ENCODE assay signal across 27 mouse cellular contexts in genomic region chr1:172785886-172786285, GRCm38 (mm10).
DNase-seq lines count a peak whose midpoint lies in the region; ATAC-seq and TF ChIP-seq lines count a peak whose summit lies in the region.
"Had no signal": no experiment of that assay in that cellular context is flagged by ENCODE, and none has a peak within 500 bp of the region (broad histone marks: within the 10 kb centered on the region; RNA-seq: fewer than 3 reads in every experiment).

No protein-coding gene starts in this region.

- no peaks in the 10 kb centered on the region; the same call in 1 of the 2 replicates for H3K4me1 ChIP-seq in kidney, adult 2 months (ENCODE audit: control insufficient read depth, insufficient read depth, low read length)
- H3K4me1 ChIP-seq in kidney, embryonic 14.5 days (ENCODE audit: control insufficient read depth, insufficient read depth, low read length), result no peaks in the 10 kb centered on the region
- H3K4me1 ChIP-seq in liver, embryonic 11.5 days (replicated peaks; ENCODE audit: control insufficient read depth, insufficient read depth, low read length), result no peaks in the 10 kb centered on the region
- H3K4me1 ChIP-seq in liver, embryonic 12.5 days, result no peaks in the 10 kb centered on the region
- H3K4me1 ChIP-seq in hindbrain, embryonic 10.5 days (replicated peaks), result no peaks in the 10 kb centered on the region
- H3K4me1 ChIP-seq: heart, embryonic 13.5 days; hindbrain, embryonic 15.5 days; midbrain, embryonic 12.5 days; neural tube, embryonic 13.5 days had no signal

- ATAC-seq in kidney, embryonic 14.5 days (ENCODE audit: low FRiP score, low TSS enrichment), result no peak
- ATAC-seq in liver, embryonic 11.5 days (replicated peaks; ENCODE audit: low FRiP score), result peak; percentile 32; the same call in 1 of the 2 replicates
- no peak for ATAC-seq in liver, embryonic 12.5 days
- ATAC-seq: forebrain, embryonic 16.5 days; inflammation-experienced regulatory T-cells, adult 6 months had no signal

- TF ChIP-seq CTCF in kidney, adult 2 months (conservative IDR thresholded peaks at IDR 0.05; ENCODE audit: insufficient read depth, insufficient read length, low read depth, low read length), result no peak

- WGBS in kidney, adult 2 months, result 7% methylated on average over 1 of the region's 1 CpGs
- WGBS in kidney, embryonic 14.5 days, result 17% methylated on average over 1 of the region's 1 CpGs
- 19% methylated on average over 1 of the region's 1 CpGs for whole genome bisulfite sequencing in liver, embryonic 11.5 days
- 15% methylated on average over 1 of the region's 1 CpGs for WGBS in liver, embryonic 12.5 days (ENCODE audit: insufficient replicate concordance)
- WGBS in hindbrain, embryonic 10.5 days, result 18% methylated on average over 1 of the region's 1 CpGs

- no peaks in the 10 kb centered on the region for H3K36me3 ChIP-seq in kidney, adult 2 months (ENCODE audit: control insufficient read depth, insufficient read depth, low read length)
- H3K36me3 ChIP-seq in kidney, embryonic 14.5 days (ENCODE audit: control insufficient read depth, insufficient read depth, low read length), result no peaks in the 10 kb centered on the region
- H3K36me3 ChIP-seq in liver, embryonic 11.5 days (ENCODE audit: control insufficient read depth, insufficient read depth, low read length), result no peaks in the 10 kb centered on the region
- no peaks in the 10 kb centered on the region for H3K36me3 ChIP-seq in liver, embryonic 12.5 days
- H3K36me3 ChIP-seq in hindbrain, embryonic 10.5 days, result no peaks in the 10 kb centered on the region
- H3K36me3 ChIP-seq: G1E; heart, embryonic 13.5 days; hindbrain, embryonic 15.5 days; midbrain, embryonic 12.5 days; neural tube, embryonic 13.5 days had no signal

- H3K27me3 ChIP-seq in kidney, adult 2 months (replicated peaks; ENCODE audit: control insufficient read depth, insufficient read depth, low read length), result no peaks in the 10 kb centered on the region
- H3K27me3 ChIP-seq in kidney, embryonic 14.5 days (ENCODE audit: control insufficient read depth, insufficient read depth, low read length), result no peaks in the 10 kb centered on the region
- no peaks in the 10 kb centered on the region for H3K27me3 ChIP-seq in liver, embryonic 11.5 days (replicated peaks; ENCODE audit: control insufficient read depth, insufficient read depth, low read length)
- H3K27me3 ChIP-seq in liver, embryonic 12.5 days (replicated peaks), result no peaks in the 10 kb centered on the region
- H3K27me3 ChIP-seq in hindbrain, embryonic 10.5 days (ENCODE audit: insufficient read depth, poor library complexity, severe bottlenecking), result no peaks in the 10 kb centered on the region
- H3K27me3 ChIP-seq: heart, embryonic 13.5 days; hindbrain, embryonic 15.5 days; megakaryocyte, embryonic 14.5 days; midbrain, embryonic 12.5 days; neural tube, embryonic 13.5 days had no signal

- no peak overlapping the region for H3K27ac ChIP-seq in kidney, adult 2 months (ENCODE audit: insufficient read depth, low read depth, low read length)
- H3K27ac ChIP-seq in kidney, embryonic 14.5 days (ENCODE audit: low read depth, low read length), result no peak overlapping the region
- no peak overlapping the region for H3K27ac ChIP-seq in liver, embryonic 11.5 days (ENCODE audit: low read depth, low read length)
- H3K27ac ChIP-seq in liver, embryonic 12.5 days, result no peak overlapping the region
- H3K27ac ChIP-seq in hindbrain, embryonic 10.5 days, result no peak overlapping the region
- H3K27ac ChIP-seq: gastrocnemius, adult 2 months; heart, adult 2 months; heart, embryonic 13.5 days; hindbrain, embryonic 15.5 days; midbrain, embryonic 12.5 days; neural tube, embryonic 13.5 days had no signal

- no peak overlapping the region for H3K4me3 ChIP-seq in kidney, adult 2 months (ENCODE audit: insufficient read depth, low read depth, low read length)
- H3K4me3 ChIP-seq in kidney, embryonic 14.5 days (ENCODE audit: low read length), result no peak overlapping the region
- no peak overlapping the region for H3K4me3 ChIP-seq in liver, embryonic 11.5 days (ENCODE audit: low read depth, low read length)
- H3K4me3 ChIP-seq in liver, embryonic 12.5 days, result no peak overlapping the region
- H3K4me3 ChIP-seq in hindbrain, embryonic 10.5 days, result no peak overlapping the region
- H3K4me3 ChIP-seq: gastrocnemius, adult 2 months; heart, adult 2 months; heart, embryonic 13.5 days; hindbrain, embryonic 15.5 days; megakaryocyte, embryonic 14.5 days; midbrain, embryonic 12.5 days; neural tube, embryonic 13.5 days had no signal

- no peak overlapping the region for H3K9ac ChIP-seq in kidney, embryonic 14.5 days (ENCODE audit: low read depth, low read length)
- H3K9ac ChIP-seq in liver, embryonic 11.5 days (ENCODE audit: low read depth, low read length), result no peak overlapping the region
- H3K9ac ChIP-seq in liver, embryonic 12.5 days, result no peak overlapping the region
- H3K9ac ChIP-seq: heart, embryonic 13.5 days; hindbrain, embryonic 15.5 days; midbrain, embryonic 12.5 days; neural tube, embryonic 13.5 days had no signal

- no peaks in the 10 kb centered on the region for H3K9me3 ChIP-seq in kidney, embryonic 14.5 days (ENCODE audit: control insufficient read depth, low read length)
- H3K9me3 ChIP-seq in liver, embryonic 11.5 days (ENCODE audit: control insufficient read depth, low read length), result no peaks in the 10 kb centered on the region
- no peaks in the 10 kb centered on the region for H3K9me3 ChIP-seq in liver, embryonic 12.5 days (replicated peaks)
- no peaks in the 10 kb centered on the region for H3K9me3 ChIP-seq in hindbrain, embryonic 10.5 days
- H3K9me3 ChIP-seq: heart, embryonic 13.5 days; hindbrain, embryonic 15.5 days; midbrain, embryonic 12.5 days; neural tube, embryonic 13.5 days had no signal

- H3K4me2 ChIP-seq in kidney, embryonic 14.5 days (replicated peaks; ENCODE audit: low read depth, low read length), result no peak overlapping the region
- no peak overlapping the region for H3K4me2 ChIP-seq in liver, embryonic 11.5 days
- no peak overlapping the region for H3K4me2 ChIP-seq in liver, embryonic 12.5 days
- H3K4me2 ChIP-seq: heart, embryonic 13.5 days; hindbrain, embryonic 15.5 days; midbrain, embryonic 12.5 days; neural tube, embryonic 13.5 days had no signal

- TF ChIP-seq POLR2A in kidney, adult 2 months (IDR thresholded peaks at IDR 0.05; ENCODE audit: low read depth, low read length), result no peak

- DNase-seq in adrenal gland, postnatal 10 days, result peak; percentile 2
- no peak for DNase-seq in adrenal gland, postnatal 25 days
- peak; percentile 55 for DNase-seq in kidney, adult 2 months
- DNase-seq in liver, embryonic 11.5 days (ENCODE audit: low spot score), result no peak
- DNase-seq in yolk sac, embryonic 10.5 days (ENCODE audit: low spot score), result peak; percentile 30
- DNase-seq in hindbrain, embryonic 10.5 days (ENCODE audit: low spot score), result no peak
- DNase-seq: adrenal gland, adult 8-10 months; cerebellum, adult 11 months; cerebellum, adult 9-10 months; gastrocnemius, adult 2 months; heart, adult 2 months; heart, postnatal 10 days; kidney, postnatal 4 days; layer of hippocampus, postnatal 36 days; left cerebral cortex, postnatal 4 days; lung, postnatal 4 days; thymus, postnatal 14 days had no signal

Comparison
In these comparisons a context has a peak if more than half of its experiments do, and no peak if none do; other contexts are left out.
1. DNase-seq: peak in adrenal gland, postnatal 10 days (single experiment), kidney, adult 2 months (single experiment) and yolk sac, embryonic 10.5 days (single experiment); none in adrenal gland, postnatal 25 days (single experiment), liver, embryonic 11.5 days (single experiment) and hindbrain, embryonic 10.5 days (single experiment).